Mouse (Mus musculus): ENCODE measurements at regions not wholly inside any gene's neighbourhood (a gene's known extent, or its start where the extent isn't known, plus 50 kb on each side); places are given as distances from the start of the nearest gene placed in this dataset.

DNA sequence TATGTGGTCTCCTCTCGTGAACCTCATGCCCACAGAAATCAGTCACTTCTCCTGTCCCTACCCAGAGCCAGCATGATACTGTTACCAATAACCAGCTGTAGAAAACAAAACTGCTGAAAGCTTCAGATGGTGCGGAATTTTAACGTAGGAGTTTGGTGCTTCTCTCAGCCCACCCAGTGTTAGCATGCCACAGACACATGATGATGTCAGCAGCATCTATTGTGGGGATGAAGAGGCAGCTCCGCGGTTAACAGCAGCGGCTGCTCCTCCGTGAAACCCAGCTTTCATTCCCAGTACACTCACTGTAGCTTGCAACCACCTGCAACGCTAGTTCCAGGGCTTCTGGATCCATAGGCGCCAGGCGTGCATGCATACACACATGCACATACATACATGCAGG lies 83.5 kb upstream of the Ctnnb1 start:
- no peak for TF ChIP-seq ETS1 (IDR thresholded peaks at IDR 0.05; ENCODE audit: low read depth, low read length)
- no peak for TF ChIP-seq MXI1 (IDR thresholded peaks at IDR 0.05; ENCODE audit: low read depth, low read length)
- no peak for TF ChIP-seq SIN3A (IDR thresholded peaks at IDR 0.05; ENCODE audit: low read length)
- no peak for TF ChIP-seq CTCF (IDR thresholded peaks at IDR 0.05 in 2 of 3, conservative IDR thresholded peaks at IDR 0.05 in 1 of 3; ENCODE audit: control insufficient read depth in 1 of 3, insufficient read depth in 1 of 3, low read depth in 2 of 3, low read length in 3 of 3, poor library complexity in 1 of 3, severe bottlenecking in 1 of 3)
- TF ChIP-seq POLR2A (IDR thresholded peaks at IDR 0.05; ENCODE audit: control insufficient read depth in 1 of 2, insufficient read depth in 1 of 2, low read depth in 1 of 2, low read length in 2 of 2, poor library complexity in 1 of 2): no peak
- no peak for TF ChIP-seq POLR2AphosphoS5 (IDR thresholded peaks at IDR 0.05; ENCODE audit: borderline replicate concordance, low read depth, low read length)
- TF ChIP-seq ELF1 (IDR thresholded peaks at IDR 0.05; ENCODE audit: low read depth, low read length): no peak
- no peak for TF ChIP-seq POLR2AphosphoS2 (IDR thresholded peaks at IDR 0.05; ENCODE audit: low read length)
- TF ChIP-seq CHD1 (IDR thresholded peaks at IDR 0.05; ENCODE audit: low read depth, low read length): no peak
